Mouse (Mus musculus) cortical plate, adult 2 months (tissue): ENCODE measurements at regions not wholly inside any gene's neighbourhood (a gene's known extent, or its start where the extent isn't known, plus 50 kb on each side); places are given as distances from the start of the nearest gene placed in this dataset.

Source experiments
- CTCF ChIP-seq: fragments of 200-500 bp; IDR thresholded peaks from 2 replicates; pipeline ENCODE4 v1.5.1; 2011; ENCODE audit warnings: mild to moderate bottlenecking, control low read depth, low read length; ENCODE audit not compliant: insufficient read depth; ENCODE audit errors: extremely low read depth
- POLR2A ChIP-seq: fragments of 200-500 bp; IDR thresholded peaks from 2 replicates; pipeline ENCODE4 v1.6.1; 2011; ENCODE audit warnings: mild to moderate bottlenecking, low read length, control low read depth; ENCODE audit not compliant: insufficient read depth; ENCODE audit errors: extremely low read depth

- TF ChIP-seq POLR2A (no peak), CTCF (no peak)
These were observed 153.4 kb downstream of the Maf start for GRCm38 (mm10) chr8:115554185-115554584.
